Mouse (Mus musculus) thymus, postnatal 14 days (tissue): ENCODE results near the gene Gm7714.
"Not testable (repeated sequence)": the region's sequence is repeated elsewhere in the genome, so short reads cannot be mapped to it uniquely, and the experiment has no call there.

ENCODE experiments used
- DNase-seq: peaks from one replicate; pipeline ENCODE4 v3.0.0; 2021

Gene Gm7714

GRCm38 (mm10) chr5:88268619-88269018 is at the start of gene Gm7714:
Gene Gm7714, plus strand, starts transcription at chr5:88268919.
- no peak for DNase-seq

GRCm38 (mm10) chr5:88256475-88256874 is 12.2 kb upstream of the Gm7714 start:
- no peak for DNase-seq

- not testable (repeated sequence) for DNase-seq
These were observed 42.6 kb downstream of the Gm7714 start for GRCm38 (mm10) chr5:88311307-88311706.

GRCm38 (mm10) chr5:88317012-88317411 is 48.3 kb downstream of the Gm7714 start, which contains the start of gene Prol1:
Gene Prol1, plus strand, starts transcription at chr5:88317312.
- DNase-seq = no peak
